Mouse (Mus musculus) limb, embryonic 14.5 days (tissue): Measurements from ENCODE around the gene Bend6. TPM values are rescaled to one million over a fixed set of nuclear protein-coding genes. Genes with fewer than 3 reads are reported as not detected.

Source experiments
- ATAC-seq: fragments of 200-750 bp; cut with Nextera tagmentation; 2 replicates; pipeline ENCODE4 v1.8.0; 2017; ENCODE audit warnings: low read depth, moderate number of reproducible peaks, moderate TSS enrichment; ENCODE audit not compliant: low FRiP score
- DNase-seq: peaks from one replicate; pipeline ENCODE4 v3.0.0-alpha.2; 2015; ENCODE audit warnings: low spot score
- H3K27ac ChIP-seq: fragments of 300-500 bp; sonication (generic); replicated peaks from 2 replicates; pipeline ENCODE4 v1.5.1; 2014; ENCODE audit warnings: low read depth, mild to moderate bottlenecking, low read length, moderate library complexity, mixed read lengths
- H3K27me3 ChIP-seq: fragments of 300-500 bp; sonication (generic); 2 replicates; pipeline ENCODE4 v1.6.1; 2014; ENCODE audit warnings: low read length, mixed read lengths; ENCODE audit not compliant: control insufficient read depth, insufficient read depth
- H3K36me3 ChIP-seq: fragments of 300-500 bp; sonication (generic); 2 replicates; pipeline ENCODE4 v1.6.1; 2014; ENCODE audit warnings: mild to moderate bottlenecking, low read length, moderate library complexity, mixed read lengths; ENCODE audit not compliant: control insufficient read depth, insufficient read depth
- H3K4me1 ChIP-seq: fragments of 300-500 bp; sonication (generic); 2 replicates; pipeline ENCODE4 v1.6.1; 2014; ENCODE audit warnings: antibody characterized with exemption, low read length, mixed read lengths; ENCODE audit not compliant: control insufficient read depth, insufficient read depth
- H3K4me2 ChIP-seq: fragments of 300-500 bp; sonication (generic); replicated peaks from 2 replicates; pipeline ENCODE4 v1.6.1; 2014; ENCODE audit warnings: low read depth, mild to moderate bottlenecking, low read length, moderate library complexity; ENCODE audit not compliant: severe bottlenecking
- H3K4me3 ChIP-seq: fragments of 300-500 bp; sonication (generic); replicated peaks from 2 replicates; pipeline ENCODE4 v1.5.1; 2014; ENCODE audit warnings: low read length
- H3K9ac ChIP-seq: fragments of 300-500 bp; sonication (generic); 2 replicates; pipeline ENCODE4 v1.6.1; 2014; ENCODE audit warnings: mild to moderate bottlenecking, low read depth, low read length, moderate library complexity; ENCODE audit not compliant: severe bottlenecking
- H3K9me3 ChIP-seq: fragments of 300-500 bp; sonication (generic); 2 replicates; pipeline ENCODE4 v1.6.1; 2016; ENCODE audit warnings: low read length; ENCODE audit not compliant: control insufficient read depth
- POLR2A ChIP-seq: fragments of 200-500 bp; IDR thresholded peaks from 2 replicates; pipeline ENCODE4 v1.8.0; 2012; ENCODE audit warnings: inconsistent platforms, mild to moderate bottlenecking, moderate library complexity, borderline replicate concordance; ENCODE audit not compliant: insufficient read depth, insufficient read length; ENCODE audit errors: extremely low read depth
- WGBS: fragments of 180-500 bp; shearing (Covaris S2); extraction: QIAGEN DNeasy Blood & Tissue Kit; methylation state at CpG from one replicate; pipeline ENCODE4 v1.1.7; 2014; 5-methylcytosine and 5-hydroxymethylcytosine counted together
- polyA plus RNA-seq, 2 experiments: library from polyadenylated mRNA; depleted of rRNA in 1 of 2; stranded (reverse) in 1 of 2; unstranded in 1 of 2; fragments of >200 nt; fragmentation: Nextera tagmentation in 1 of 2; extraction: Ambion mirVana in 1 of 2; gene quantifications; 2 replicates each; pipeline versions ENCODE4 v1.2.1 to v1.2.3; 2012 to 2014

Gene Bend6
- 1.3 and 1.5 TPM in 2 replicates for polyA plus RNA-seq (2012; rRNA removed)
- 1.1 and 1.5 TPM in 2 replicates for polyA plus RNA-seq (2014; fragmentation: Nextera tagmentation; extraction: Ambion mirVana)

- Histone ChIP-seq H3K27me3 (peaks cover 32% of the 10 kb centered on the region), H3K4me3 (peak within 1 kb of the TSS; percentile 60), H3K4me1 (peaks cover 6% of the 10 kb centered on the region), H3K9ac (peak within 1 kb of the TSS; percentile 65), H3K9me3 (no peaks in the 10 kb centered on the region), H3K4me2 (peak within 1 kb of the TSS; percentile 90), H3K36me3 (no peaks in the 10 kb centered on the region), H3K27ac (no peak within 1 kb of the TSS)
- DNase-seq (peak; percentile 60), ATAC-seq (peak; percentile 86)
- TF ChIP-seq POLR2A, result no peak
- under 1% methylated on average over 27 of the region's 110 CpGs for WGBS
Observed at GRCm38 (mm10) chr1:33907421-33908190, at the start of gene Bend6. Bend6 (minus strand) TSS chr1:33907816.

- H3K27ac ChIP-seq, result no peak overlapping the region
Observed at GRCm38 (mm10) chr1:33955626-33956025, 48.0 kb upstream of the Bend6 start.

DNA sequence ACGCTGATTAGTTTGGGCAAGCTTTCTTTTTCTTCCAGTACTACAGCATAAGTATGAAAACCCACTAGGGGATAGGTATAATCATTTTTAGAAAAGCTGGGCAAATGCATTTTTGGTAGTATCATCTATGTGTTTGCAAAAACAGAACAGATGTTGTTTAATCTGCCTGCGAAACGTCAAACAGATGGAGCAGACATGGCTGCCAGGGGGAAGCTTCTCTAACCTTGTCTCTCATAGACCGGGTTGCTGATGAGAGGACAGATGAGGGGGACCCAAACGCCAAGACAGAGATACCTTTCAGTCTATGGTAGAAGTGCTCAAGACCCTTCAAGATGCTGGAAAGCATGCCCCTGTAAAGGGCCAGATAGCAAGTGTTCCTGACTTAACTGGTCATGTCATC lies 40.9 kb upstream of the Bend6 start:
- no peak for TF ChIP-seq POLR2A
- 83% methylated on average over 5 of the region's 5 CpGs for WGBS
- H3K9ac ChIP-seq, result no peak overlapping the region
- DNase-seq (no peak), ATAC-seq (no peak)
- no peaks in the 10 kb centered on the region for H3K9me3 ChIP-seq
- H3K36me3 ChIP-seq, result no peaks in the 10 kb centered on the region
- H3K4me1 ChIP-seq, result no peaks in the 10 kb centered on the region
- H3K4me3 ChIP-seq, result no peak overlapping the region
- H3K27ac ChIP-seq, result no peak overlapping the region
- no peak overlapping the region for H3K4me2 ChIP-seq
- no peaks in the 10 kb centered on the region for H3K27me3 ChIP-seq

More at GRCm38 (mm10) chr1:33955626-33956025, 48.0 kb upstream of the Bend6 start:
- TF ChIP-seq POLR2A, result no peak
- H3K4me3 ChIP-seq, result no peak overlapping the region
- 92% methylated on average over 6 of the region's 6 CpGs for WGBS
- no peak overlapping the region for H3K4me2 ChIP-seq
- H3K9ac ChIP-seq, result no peak overlapping the region
- no peaks in the 10 kb centered on the region for H3K27me3 ChIP-seq
- ATAC-seq (no peak), DNase-seq (no peak)
- H3K36me3 ChIP-seq, result no peaks in the 10 kb centered on the region
- H3K4me1 ChIP-seq, result no peaks in the 10 kb centered on the region
- no peaks in the 10 kb centered on the region for H3K9me3 ChIP-seq

DNA sequence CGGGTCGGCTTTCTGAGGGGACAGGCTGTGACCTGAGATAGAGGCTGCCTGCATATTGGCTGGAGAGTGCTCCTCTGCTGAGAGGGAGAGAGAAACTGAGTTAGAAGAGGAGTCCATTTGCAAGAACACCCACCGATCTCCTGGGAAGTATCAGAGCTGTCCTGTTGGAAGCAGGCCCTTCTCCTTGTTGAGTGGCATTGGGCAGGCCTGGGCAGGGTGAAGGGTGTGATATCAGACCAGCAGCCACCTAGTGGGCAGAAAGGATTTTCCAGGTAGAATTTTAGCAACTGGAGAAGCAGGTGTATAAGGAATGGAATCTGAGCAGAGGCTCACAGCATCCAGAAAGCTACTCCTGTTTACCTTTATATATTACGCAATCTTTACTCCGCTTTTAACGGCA lies 40.2 kb upstream of the Bend6 start:
- H3K4me3 ChIP-seq, result no peak overlapping the region
- no peak for TF ChIP-seq POLR2A
- no peak overlapping the region for H3K4me2 ChIP-seq
- H3K27me3 ChIP-seq, result no peaks in the 10 kb centered on the region
- 91% methylated on average over 6 of the region's 6 CpGs for WGBS
- H3K4me1 ChIP-seq, result no peaks in the 10 kb centered on the region
- no peak for ATAC-seq
- H3K9me3 ChIP-seq, result no peaks in the 10 kb centered on the region
- H3K36me3 ChIP-seq, result no peaks in the 10 kb centered on the region
- no peak for DNase-seq
- no peak overlapping the region for H3K27ac ChIP-seq
- no peak overlapping the region for H3K9ac ChIP-seq

DNA sequence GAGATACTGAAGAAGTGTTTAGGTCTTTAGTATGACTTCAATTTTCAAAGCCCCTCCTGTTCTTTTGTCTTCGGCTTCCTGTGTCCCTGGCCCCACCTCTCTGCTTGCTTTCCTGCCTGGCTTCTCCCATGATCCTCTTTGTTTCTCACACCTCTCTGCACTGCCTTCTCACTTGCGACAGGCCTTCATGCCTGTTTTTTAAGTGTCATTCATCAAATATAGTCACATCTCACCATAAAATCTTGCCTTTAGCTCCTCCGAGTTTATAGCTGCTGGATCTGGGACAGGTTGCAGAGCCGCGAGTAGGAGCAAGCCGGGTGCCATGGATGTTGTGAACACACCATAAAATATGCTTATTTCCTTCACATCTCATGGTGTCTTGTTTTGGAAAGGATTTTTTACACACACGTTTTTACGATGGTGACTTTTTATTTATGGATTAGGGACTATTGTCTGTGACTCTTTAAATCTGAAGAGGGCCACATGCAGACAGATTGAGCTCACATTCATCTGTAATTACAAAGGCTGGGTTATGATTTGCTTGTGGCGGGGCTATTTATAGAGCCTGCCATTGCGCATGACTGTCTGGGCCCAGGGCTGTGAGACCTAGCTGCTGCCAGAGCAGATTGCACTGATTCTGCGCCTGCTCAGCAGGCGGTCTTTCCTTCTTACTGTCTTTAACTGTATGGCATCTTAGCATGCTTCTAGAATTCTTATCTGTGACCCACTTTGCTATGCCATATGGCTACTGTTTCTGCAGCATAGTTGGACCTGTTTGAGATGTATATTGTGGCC lies 39.2 kb upstream of the Bend6 start:
- no peaks in the 10 kb centered on the region for H3K36me3 ChIP-seq
- no peaks in the 10 kb centered on the region for H3K4me1 ChIP-seq
- no peak for TF ChIP-seq POLR2A
- H3K9ac ChIP-seq, result no peak overlapping the region
- H3K4me3 ChIP-seq, result no peak overlapping the region
- no peak for ATAC-seq
- H3K4me2 ChIP-seq, result no peak overlapping the region
- DNase-seq, result peak; percentile 34
- H3K27me3 ChIP-seq, result no peaks in the 10 kb centered on the region
- 56% methylated on average over 12 of the region's 12 CpGs for WGBS
- no peaks in the 10 kb centered on the region for H3K9me3 ChIP-seq
- H3K27ac ChIP-seq, result no peak overlapping the region
